Mouse (Mus musculus) heart, embryonic 11.5 days (tissue): ENCODE measurements around the gene Pou2f1. TPM values are rescaled to one million over a fixed set of nuclear protein-coding genes. Genes with fewer than 3 reads are reported as not detected.

ENCODE experiments used
- ATAC-seq: fragments of 200-750 bp; cut with Nextera tagmentation; replicated peaks from 2 replicates; pipeline ENCODE4 v1.8.0; 2017; ENCODE audit warnings: moderate library complexity; ENCODE audit not compliant: insufficient number of reproducible peaks, low FRiP score, low TSS enrichment
- H3K27ac ChIP-seq: fragments of 300-500 bp; sonication (generic); 2 replicates; pipeline ENCODE4 v1.5.1; 2014; ENCODE audit warnings: mild to moderate bottlenecking, low read depth, low read length
- H3K27me3 ChIP-seq: fragments of 300-500 bp; sonication (generic); 2 replicates; pipeline ENCODE4 v1.6.1; 2014; ENCODE audit warnings: mild to moderate bottlenecking, low read length, mixed read lengths; ENCODE audit not compliant: control insufficient read depth, insufficient read depth
- H3K36me3 ChIP-seq: fragments of 300-500 bp; sonication (generic); 2 replicates; pipeline ENCODE4 v1.6.1; 2014; ENCODE audit warnings: mild to moderate bottlenecking, low read length, moderate library complexity, mixed read lengths; ENCODE audit not compliant: control insufficient read depth, insufficient read depth
- H3K4me1 ChIP-seq: fragments of 300-500 bp; sonication (generic); 2 replicates; pipeline ENCODE4 v1.6.1; 2014; ENCODE audit warnings: low read length; ENCODE audit not compliant: control insufficient read depth, insufficient read depth
- H3K4me2 ChIP-seq: fragments of 300-500 bp; sonication (generic); 2 replicates; pipeline ENCODE4 v1.6.1; 2014; ENCODE audit warnings: mild to moderate bottlenecking, moderate library complexity
- H3K4me3 ChIP-seq: fragments of 300-500 bp; sonication (generic); 2 replicates; pipeline ENCODE4 v1.5.1; 2014; ENCODE audit warnings: low read depth, low read length
- H3K9ac ChIP-seq: fragments of 300-500 bp; sonication (generic); 2 replicates; pipeline ENCODE4 v1.6.1; 2014; ENCODE audit warnings: mild to moderate bottlenecking, low read depth, low read length, moderate library complexity
- H3K9me3 ChIP-seq: fragments of 300-500 bp; sonication (generic); replicated peaks from 2 replicates; pipeline ENCODE4 v1.6.1; 2016; ENCODE audit warnings: low read length; ENCODE audit not compliant: control insufficient read depth
- WGBS: fragments of 180-500 bp; shearing (Covaris S2); extraction: QIAGEN DNeasy Blood & Tissue Kit; methylation state at CpG from one replicate; pipeline ENCODE4 v1.1.7; 2014; ENCODE audit not compliant: insufficient replicate concordance; 5-methylcytosine and 5-hydroxymethylcytosine counted together
- polyA plus RNA-seq: library from polyadenylated mRNA; unstranded; fragments of >200 nt; fragmentation: Nextera tagmentation; extraction: Ambion mirVana; gene quantifications from 2 replicates; pipeline ENCODE4 v1.2.1, GENCODE M21; 2014

The Pou2f1 gene
- polyA plus RNA-seq, 1 experiment from 2014 or later = 16.7 TPM

DNA sequence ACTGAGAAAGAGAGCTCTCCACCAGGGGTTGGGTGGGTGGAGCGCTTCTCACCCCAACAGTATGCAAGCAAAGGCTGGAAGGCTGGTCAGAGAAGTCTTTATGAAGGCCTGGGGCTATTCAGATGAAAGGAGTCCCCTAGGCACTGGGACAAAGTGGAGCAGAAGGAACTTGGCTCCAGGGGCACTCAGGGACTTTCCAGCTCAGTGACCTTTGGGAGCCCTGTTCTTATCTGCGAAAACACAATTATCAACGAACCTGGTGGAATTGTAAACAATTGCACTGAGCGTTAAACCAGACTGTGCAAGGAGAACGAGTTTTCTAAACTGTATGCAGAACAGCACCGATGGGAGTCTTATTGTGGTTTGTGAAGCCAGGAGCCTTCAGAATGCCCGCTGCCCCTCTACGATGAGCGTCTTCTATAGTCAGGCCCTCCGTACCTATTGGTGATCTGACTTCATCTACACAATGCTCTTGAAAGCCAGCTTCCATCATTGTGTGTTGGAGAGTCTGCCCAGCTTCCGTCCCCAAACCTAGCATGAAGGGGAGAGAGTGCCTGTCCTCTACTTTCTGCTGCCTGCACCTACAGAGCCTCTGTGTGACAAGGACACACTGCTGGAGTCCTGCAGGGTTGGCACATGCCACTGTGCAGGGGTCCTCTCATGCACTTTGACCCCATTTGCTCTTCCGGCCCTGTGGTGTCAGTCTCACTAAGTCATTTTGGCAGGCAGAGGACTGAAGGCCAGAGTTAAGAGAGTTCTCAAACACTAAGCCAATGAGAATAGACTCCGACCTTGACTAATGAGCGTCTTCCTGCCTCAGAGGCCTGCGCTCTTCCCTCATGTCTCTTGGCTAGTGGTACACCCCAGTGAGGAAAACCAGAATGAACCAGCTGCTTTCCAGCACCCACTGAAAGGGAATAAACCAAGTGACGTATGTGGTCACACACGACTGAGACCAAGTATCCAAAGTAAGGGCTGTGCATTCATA, 152.7 kb downstream of the Pou2f1 start:
- Histone ChIP-seq H3K36me3 (no peaks in the 10 kb centered on the region), H3K4me1 (0 out of 2 replicates have a peak, but pooled peaks cover 7% of the 10 kb centered on the region), H3K4me2 (no peak overlapping the region), H3K4me3 (no peak overlapping the region), H3K27ac (no peak overlapping the region), H3K27me3 (peaks cover 21% of the 10 kb centered on the region), H3K9ac (no peak overlapping the region), H3K9me3 (no peaks in the 10 kb centered on the region)
- 67% methylated on average over 17 of the region's 17 CpGs for WGBS
- no peak for ATAC-seq

DNA sequence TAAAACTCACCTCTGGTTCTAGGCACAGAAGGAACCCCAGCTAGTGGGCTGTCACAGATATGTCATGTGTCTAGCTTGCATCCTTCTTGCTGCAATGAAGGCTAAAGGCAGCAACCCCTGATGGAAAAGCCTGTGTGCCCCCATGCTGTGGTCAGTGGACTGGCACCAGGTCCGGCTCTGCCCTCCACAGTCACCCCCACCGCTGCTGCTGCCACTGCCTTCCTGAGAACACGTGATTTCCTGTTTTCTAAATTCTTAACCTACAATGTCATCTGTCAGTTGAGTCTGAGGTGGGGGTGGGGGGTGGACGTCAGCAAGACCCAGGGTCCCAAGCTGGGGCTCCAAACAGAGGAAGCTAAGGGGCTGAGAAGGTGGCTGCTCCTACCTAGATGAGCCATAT, 153.6 kb downstream of the Pou2f1 start:
- Histone ChIP-seq H3K4me1 (0 out of 2 replicates have a peak, but pooled peaks cover 7% of the 10 kb centered on the region), H3K36me3 (no peaks in the 10 kb centered on the region)

DNA sequence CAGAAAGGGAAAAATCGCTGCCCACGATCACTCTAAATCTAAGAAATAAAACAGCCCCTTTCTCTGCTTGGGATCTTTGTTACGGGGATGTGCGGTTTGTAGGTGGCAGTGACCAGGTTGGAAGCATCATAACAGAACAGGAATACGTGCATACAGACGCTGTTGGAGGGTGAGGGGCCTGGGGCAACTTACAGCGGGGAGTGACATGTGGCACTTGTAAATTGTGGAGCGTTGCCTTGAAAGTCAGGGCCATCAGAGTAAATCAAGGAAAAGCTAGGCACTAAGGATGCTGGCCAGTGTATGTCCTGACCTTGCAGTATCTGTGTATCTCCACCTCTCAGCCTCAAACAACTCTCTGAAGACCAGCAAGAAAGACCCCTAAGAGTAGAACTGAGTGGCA, 154.1 kb downstream of the Pou2f1 start:
- H3K9ac ChIP-seq = no peak overlapping the region
- H3K27ac ChIP-seq = no peak overlapping the region
- H3K36me3 ChIP-seq = no peaks in the 10 kb centered on the region
- peaks cover 23% of the 10 kb centered on the region for H3K27me3 ChIP-seq
- no peak for ATAC-seq
- 0 out of 2 replicates have a peak, but pooled peaks cover 7% of the 10 kb centered on the region for H3K4me1 ChIP-seq
- H3K4me2 ChIP-seq = no peak overlapping the region
- H3K4me3 ChIP-seq = no peak overlapping the region
- WGBS = 82% methylated on average over 8 of the region's 8 CpGs
- H3K9me3 ChIP-seq = no peaks in the 10 kb centered on the region

More for the DNA sequence above, 153.6 kb downstream of the Pou2f1 start:
- Histone ChIP-seq H3K27ac (no peak overlapping the region), H3K4me2 (no peak overlapping the region), H3K4me3 (no peak overlapping the region), H3K9ac (no peak overlapping the region), H3K27me3 (peaks cover 21% of the 10 kb centered on the region), H3K9me3 (no peaks in the 10 kb centered on the region)
- ATAC-seq = no peak
- 46% methylated on average over 4 of the region's 4 CpGs for WGBS

DNA sequence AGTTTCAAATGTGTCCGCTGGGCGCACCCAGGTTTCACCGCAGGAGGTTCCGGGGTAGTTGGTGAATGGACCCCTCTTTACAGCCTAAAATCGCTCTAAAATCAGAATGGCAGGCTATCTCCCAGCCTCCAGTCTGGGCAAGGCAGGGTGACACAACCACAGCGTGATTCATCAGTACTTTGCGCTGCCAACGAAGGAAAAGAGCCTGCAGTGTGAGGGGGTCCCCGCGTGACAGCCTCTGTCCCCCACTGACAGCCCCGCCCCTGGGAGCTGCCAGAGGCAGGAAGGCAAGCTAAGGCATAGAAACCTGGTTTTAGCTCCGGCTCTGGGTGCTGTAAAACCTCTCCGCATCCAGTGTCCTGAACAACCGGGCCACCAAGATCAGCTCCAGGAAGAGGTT, 157.1 kb downstream of the Pou2f1 start:
- no peak for ATAC-seq
- Histone ChIP-seq H3K27me3 (peaks cover 40% of the 10 kb centered on the region), H3K4me1 (peaks cover 10% of the 10 kb centered on the region; the same call in 1 of the 2 replicates), H3K36me3 (no peaks in the 10 kb centered on the region), H3K27ac (no peak overlapping the region), H3K4me2 (peak overlapping the region; percentile 100), H3K4me3 (peak overlapping the region; percentile 58), H3K9me3 (no peaks in the 10 kb centered on the region), H3K9ac (peak overlapping the region; percentile 28)
- 8% methylated on average over 14 of the region's 14 CpGs for WGBS

DNA sequence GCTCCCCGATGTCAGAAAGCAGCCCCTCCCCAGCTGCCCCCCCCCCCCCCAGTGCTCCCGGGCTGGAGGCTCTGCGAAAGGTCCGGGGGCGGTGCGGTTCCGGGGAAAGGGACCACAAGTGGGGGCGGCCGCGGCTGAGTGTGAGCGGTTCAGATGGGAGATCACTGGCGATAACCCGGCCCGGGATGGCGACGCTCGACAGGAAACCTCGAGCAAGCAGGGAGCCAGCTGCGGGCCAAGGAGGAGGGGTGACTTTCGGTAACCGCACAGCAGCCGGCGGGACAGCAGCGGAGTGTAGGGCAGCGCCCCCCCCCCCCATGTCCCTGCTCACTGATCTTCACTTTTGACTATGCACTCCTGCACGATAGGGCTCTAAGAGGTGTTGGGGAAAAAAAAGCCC, 157.5 kb downstream of the Pou2f1 start:
- peak overlapping the region; percentile 28 for H3K9ac ChIP-seq

DNA sequence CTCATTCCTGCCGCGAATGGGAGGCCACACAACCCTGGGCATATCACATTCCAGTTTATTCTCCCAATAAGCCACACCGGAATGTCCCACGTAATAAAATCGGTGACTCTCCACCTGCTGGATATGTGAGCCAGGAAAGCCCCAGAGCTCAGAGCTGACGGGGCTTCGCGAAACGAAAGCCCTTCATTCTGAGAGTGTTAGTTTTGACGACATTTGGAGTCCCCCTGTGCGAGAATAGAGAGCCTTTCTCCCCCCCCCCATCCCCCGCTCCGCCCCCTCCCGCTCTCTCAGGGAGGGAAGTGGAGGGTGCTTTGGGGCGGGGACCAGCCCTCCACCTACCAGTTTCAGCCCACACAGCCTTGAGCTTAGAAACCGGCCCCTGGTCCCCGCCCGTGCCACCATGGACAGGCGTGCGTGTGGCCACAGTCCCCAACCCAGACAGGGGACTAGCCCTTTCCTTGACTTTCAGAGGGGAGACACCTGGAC, 158.0 kb downstream of the Pou2f1 start:
- Histone ChIP-seq H3K4me1 (peaks cover 9% of the 10 kb centered on the region; the same call in 1 of the 2 replicates), H3K27ac (no peak overlapping the region), H3K27me3 (peaks cover 37% of the 10 kb centered on the region), H3K36me3 (no peaks in the 10 kb centered on the region), H3K9ac (peak overlapping the region; percentile 28), H3K4me2 (peak overlapping the region; percentile 100), H3K9me3 (no peaks in the 10 kb centered on the region), H3K4me3 (peak overlapping the region; percentile 58)
- WGBS = 2% methylated on average over 20 of the region's 20 CpGs
- peak; percentile 36 for ATAC-seq

More for the DNA sequence above, 157.5 kb downstream of the Pou2f1 start:
- under 1% methylated on average over 20 of the region's 26 CpGs for WGBS
- Histone ChIP-seq H3K9me3 (no peaks in the 10 kb centered on the region), H3K4me2 (peak overlapping the region; percentile 100), H3K4me1 (peaks cover 10% of the 10 kb centered on the region; the same call in 1 of the 2 replicates), H3K27me3 (peaks cover 40% of the 10 kb centered on the region), H3K27ac (no peak overlapping the region), H3K4me3 (peak overlapping the region; percentile 58), H3K36me3 (no peaks in the 10 kb centered on the region)
- peak; percentile 16; the same call in 1 of the 2 replicates for ATAC-seq

DNA sequence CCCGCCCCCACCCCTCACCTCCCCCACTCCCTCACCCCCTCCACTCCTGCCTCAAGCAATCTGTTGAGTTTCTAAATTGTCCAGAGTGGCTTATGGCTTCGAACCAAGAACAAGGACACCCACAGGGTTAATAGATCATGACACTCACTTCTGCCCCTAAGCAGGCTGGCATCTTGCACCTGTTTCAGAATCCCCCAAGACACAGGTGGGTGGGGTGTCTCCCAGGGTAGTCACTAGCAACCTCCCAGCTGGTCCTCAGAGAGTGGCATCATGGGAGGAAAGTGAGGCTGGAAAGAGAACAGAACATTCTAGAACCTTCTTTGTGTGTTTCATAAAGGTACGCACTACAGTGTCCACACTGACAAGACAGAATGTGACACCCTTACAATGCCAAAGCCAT, 158.9 kb downstream of the Pou2f1 start:
- Histone ChIP-seq H3K4me2 (no peak overlapping the region), H3K27ac (no peak overlapping the region), H3K4me3 (no peak overlapping the region), H3K9ac (no peak overlapping the region), H3K36me3 (no peaks in the 10 kb centered on the region), H3K9me3 (no peaks in the 10 kb centered on the region), H3K27me3 (peaks cover 37% of the 10 kb centered on the region), H3K4me1 (peaks cover 6% of the 10 kb centered on the region; the same call in 1 of the 2 replicates)
- no peak for ATAC-seq
- 66% methylated on average over 3 of the region's 3 CpGs for WGBS

DNA sequence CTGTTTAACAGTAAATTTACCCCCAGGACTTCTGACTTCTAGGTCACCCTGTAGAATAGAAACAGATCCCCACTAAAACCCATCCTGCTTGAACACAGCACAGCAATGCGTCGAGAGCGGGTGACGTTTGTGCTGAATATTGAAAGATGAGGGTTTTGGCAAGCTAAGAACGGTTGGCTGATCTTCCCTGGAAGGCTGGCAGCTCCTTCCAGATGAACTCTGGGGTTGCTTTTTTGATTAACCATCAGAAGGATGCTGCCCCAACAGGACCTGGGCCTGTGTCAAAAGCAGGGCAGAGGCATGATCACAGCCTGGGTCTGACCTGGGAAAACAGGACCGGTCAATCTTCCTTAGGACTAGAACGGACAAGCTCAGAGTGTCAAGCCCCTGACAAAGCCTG, 160.3 kb downstream of the Pou2f1 start:
- WGBS = 83% methylated on average over 7 of the region's 7 CpGs
- Histone ChIP-seq H3K9ac (no peak overlapping the region), H3K4me3 (no peak overlapping the region), H3K27me3 (peaks cover 37% of the 10 kb centered on the region), H3K4me1 (peaks cover 6% of the 10 kb centered on the region; the same call in 1 of the 2 replicates), H3K27ac (no peak overlapping the region), H3K4me2 (no peak overlapping the region), H3K36me3 (no peaks in the 10 kb centered on the region), H3K9me3 (no peaks in the 10 kb centered on the region)
- ATAC-seq = no peak
